Mouse (Mus musculus) thymus, postnatal 4 days (tissue): ENCODE results near the gene Slc29a3.
"Not testable (repeated sequence)": the region's sequence is repeated elsewhere in the genome, so short reads cannot be mapped to it uniquely, and the experiment has no call there.

Experiments
- DNase-seq: peaks from one replicate; pipeline ENCODE4 v3.0.0; 2021

The Slc29a3 gene

GRCm38 (mm10) chr10:60723345-60723744, 29.2 kb downstream of the Slc29a3 start:
- peak; percentile 66 for DNase-seq

- no peak for DNase-seq
These were observed 31.0 kb downstream of the Slc29a3 start for GRCm38 (mm10) chr10:60721640-60722039.

- no peak for DNase-seq
These were observed 32.1 kb downstream of the Slc29a3 start for GRCm38 (mm10) chr10:60720461-60720860.

- no peak for DNase-seq
These were observed 34.1 kb downstream of the Slc29a3 start for GRCm38 (mm10) chr10:60718491-60718890.

GRCm38 (mm10) chr10:60716449-60716848, 36.1 kb downstream of the Slc29a3 start:
- DNase-seq, result no peak

- not testable (repeated sequence) for DNase-seq
These were observed 40.3 kb downstream of the Slc29a3 start for GRCm38 (mm10) chr10:60712299-60712698.

GRCm38 (mm10) chr10:60708837-60709236, 43.8 kb downstream of the Slc29a3 start:
- DNase-seq, result no peak

- no peak for DNase-seq
These were observed 46.3 kb downstream of the Slc29a3 start for GRCm38 (mm10) chr10:60706268-60706667.

GRCm38 (mm10) chr10:60705134-60705533, 47.5 kb downstream of the Slc29a3 start:
- no peak for DNase-seq

GRCm38 (mm10) chr10:60697775-60698174, 54.8 kb downstream of the Slc29a3 start:
- DNase-seq, result no peak

GRCm38 (mm10) chr10:60696975-60697374, 55.6 kb downstream of the Slc29a3 start:
- peak; percentile 91 for DNase-seq

GRCm38 (mm10) chr10:60696390-60696789, 56.2 kb downstream of the Slc29a3 start, which contains the start of gene Cdh23:
Gene Cdh23 (minus strand): TSS chr10:60696490.
- no peak for DNase-seq

- DNase-seq, result peak; percentile 86
These were observed 60.8 kb downstream of the Slc29a3 start for GRCm38 (mm10) chr10:60691671-60692390.

- DNase-seq, result peak; percentile 78
These were observed 61.6 kb downstream of the Slc29a3 start for GRCm38 (mm10) chr10:60690960-60691359.

GRCm38 (mm10) chr10:60689396-60689795, 63.2 kb downstream of the Slc29a3 start:
- DNase-seq, result no peak

- DNase-seq, result peak; percentile 83
These were observed 65.4 kb downstream of the Slc29a3 start for GRCm38 (mm10) chr10:60687011-60687776.

GRCm38 (mm10) chr10:60686641-60686975, 66.0 kb downstream of the Slc29a3 start:
- peak; percentile 52 for DNase-seq

GRCm38 (mm10) chr10:60685764-60686640, 66.6 kb downstream of the Slc29a3 start:
- DNase-seq, result peak; percentile 42

- DNase-seq, result no peak
These were observed 73.7 kb downstream of the Slc29a3 start for GRCm38 (mm10) chr10:60678926-60679325.

GRCm38 (mm10) chr10:60677319-60677718, 75.3 kb downstream of the Slc29a3 start:
- DNase-seq, result no peak

GRCm38 (mm10) chr10:60670166-60670565, 82.4 kb downstream of the Slc29a3 start:
- no peak for DNase-seq

GRCm38 (mm10) chr10:60668591-60668990, 84.0 kb downstream of the Slc29a3 start:
- no peak for DNase-seq
